Mouse (Mus musculus): ENCODE measurements around the gene Ndufs4. TPM values are rescaled to one million over a fixed set of nuclear protein-coding genes. Genes with fewer than 3 reads are reported as not detected.

The Ndufs4 gene
- polyA plus RNA-seq, 1 experiment from 2014 or later: 329 TPM

DNA sequence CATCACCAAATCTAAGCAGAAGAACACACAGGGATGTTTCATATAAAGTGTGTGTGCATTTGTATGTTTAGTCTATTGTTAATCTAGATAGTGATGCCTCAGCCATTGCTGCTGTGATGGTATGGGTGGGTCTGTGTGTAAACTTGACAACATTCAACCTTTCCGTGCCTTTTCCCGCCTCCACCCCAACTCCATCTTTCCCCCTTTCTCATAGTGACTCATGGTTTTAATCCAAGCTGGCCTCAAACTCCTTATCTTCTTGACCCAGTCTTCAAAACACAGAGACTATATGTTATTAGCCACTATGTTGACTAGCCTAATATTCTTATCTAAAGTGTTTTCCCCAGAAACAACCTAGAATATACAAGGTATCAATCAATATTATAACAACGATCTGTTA lies 72.7 kb downstream of the Ndufs4 start:
- no peaks in the 10 kb centered on the region for H3K4me1 ChIP-seq (ENCODE audit: control insufficient read depth, insufficient read depth, low read length)
- H3K9me3 ChIP-seq (replicated peaks; ENCODE audit: control insufficient read depth, low read length): no peaks in the 10 kb centered on the region
- H3K4me3 ChIP-seq (ENCODE audit: low read depth, low read length): no peak overlapping the region
- ATAC-seq (replicated peaks; ENCODE audit: insufficient number of reproducible peaks, low FRiP score, low TSS enrichment, low read depth) (no peak), DNase-seq (ENCODE audit: low spot score) (no peak)
- no peak overlapping the region for H3K4me2 ChIP-seq (ENCODE audit: low read depth, low read length)
- H3K27me3 ChIP-seq (ENCODE audit: control insufficient read depth, insufficient read depth, low read length): no peaks in the 10 kb centered on the region
- H3K36me3 ChIP-seq (replicated peaks; ENCODE audit: control insufficient read depth, insufficient read depth, low read depth, low read length): no peaks in the 10 kb centered on the region
- 97% methylated on average over 3 of the region's 3 CpGs for WGBS
- no peak overlapping the region for H3K27ac ChIP-seq (replicated peaks; ENCODE audit: low read depth, low read length)
- H3K9ac ChIP-seq (replicated peaks; ENCODE audit: low read length): no peak overlapping the region

GRCm38 (mm10) chr13:114314953-114315352 lies 73.1 kb downstream of the Ndufs4 start:
- Histone ChIP-seq H3K4me2 (ENCODE audit: low read depth, low read length) (no peak overlapping the region), H3K9ac (replicated peaks; ENCODE audit: low read length) (no peak overlapping the region), H3K4me3 (ENCODE audit: low read depth, low read length) (no peak overlapping the region), H3K27ac (replicated peaks; ENCODE audit: low read depth, low read length) (no peak overlapping the region), H3K9me3 (replicated peaks; ENCODE audit: control insufficient read depth, low read length) (no peaks in the 10 kb centered on the region), H3K4me1 (ENCODE audit: control insufficient read depth, insufficient read depth, low read length) (no peaks in the 10 kb centered on the region), H3K27me3 (ENCODE audit: control insufficient read depth, insufficient read depth, low read length) (no peaks in the 10 kb centered on the region), H3K36me3 (replicated peaks; ENCODE audit: control insufficient read depth, insufficient read depth, low read depth, low read length) (no peaks in the 10 kb centered on the region)
- no peak for DNase-seq (ENCODE audit: low spot score)
- 80% methylated on average over 3 of the region's 3 CpGs for WGBS
- ATAC-seq (replicated peaks; ENCODE audit: insufficient number of reproducible peaks, low FRiP score, low TSS enrichment, low read depth): no peak

DNA sequence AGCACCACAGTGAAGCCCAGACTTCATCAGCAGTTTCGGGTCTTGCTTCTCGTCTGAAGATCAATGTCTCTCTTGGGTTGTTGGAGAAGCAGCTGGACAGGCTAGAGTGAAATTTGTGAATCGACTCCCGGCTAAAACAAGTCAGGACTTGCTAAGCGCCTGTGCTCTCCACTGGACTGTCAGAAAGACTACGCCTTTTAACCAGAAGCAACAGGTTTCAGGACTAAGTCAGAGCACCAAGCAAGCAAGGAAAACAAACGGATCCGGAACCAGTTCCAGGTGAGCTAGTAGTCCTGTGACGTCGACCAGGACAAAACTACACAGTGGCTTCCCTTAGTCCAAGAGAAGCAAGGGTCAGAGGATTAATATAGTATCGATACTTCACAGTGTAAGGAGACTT lies 77.5 kb downstream of the Ndufs4 start:
- WGBS: 92% methylated on average over 11 of the region's 11 CpGs
- H3K4me2 ChIP-seq (ENCODE audit: low read depth, low read length): no peak overlapping the region
- no peaks in the 10 kb centered on the region for H3K27me3 ChIP-seq (ENCODE audit: control insufficient read depth, insufficient read depth, low read length)
- no peaks in the 10 kb centered on the region for H3K36me3 ChIP-seq (replicated peaks; ENCODE audit: control insufficient read depth, insufficient read depth, low read depth, low read length)
- H3K4me1 ChIP-seq (ENCODE audit: control insufficient read depth, insufficient read depth, low read length): no peaks in the 10 kb centered on the region
- no peak for DNase-seq (ENCODE audit: low spot score)
- H3K27ac ChIP-seq (replicated peaks; ENCODE audit: low read depth, low read length): no peak overlapping the region
- no peak overlapping the region for H3K9ac ChIP-seq (replicated peaks; ENCODE audit: low read length)
- no peak overlapping the region for H3K4me3 ChIP-seq (ENCODE audit: low read depth, low read length)
- no peaks in the 10 kb centered on the region for H3K9me3 ChIP-seq (replicated peaks; ENCODE audit: control insufficient read depth, low read length)
- ATAC-seq (replicated peaks; ENCODE audit: insufficient number of reproducible peaks, low FRiP score, low TSS enrichment, low read depth): no peak

DNA sequence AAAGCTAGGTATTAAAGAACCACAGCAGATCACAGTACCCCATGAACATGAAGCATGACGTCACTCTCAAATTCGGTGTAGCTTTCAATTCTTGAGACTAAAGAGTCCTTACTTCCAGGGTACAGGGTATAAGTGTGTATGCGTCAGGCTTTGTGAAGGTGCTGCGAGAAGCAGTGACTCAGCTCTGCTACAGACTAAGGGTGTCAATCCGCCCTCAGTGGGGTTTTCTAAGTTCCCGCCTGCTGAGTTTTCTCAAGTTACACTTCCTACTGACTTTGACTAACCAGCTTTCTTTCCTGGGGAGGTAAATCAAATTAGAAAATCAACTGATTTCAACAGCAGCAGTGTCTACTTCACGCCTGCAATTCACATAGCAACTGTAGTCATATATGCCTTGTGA lies 83.4 kb downstream of the Ndufs4 start:
- no peaks in the 10 kb centered on the region for H3K4me1 ChIP-seq (ENCODE audit: control insufficient read depth, insufficient read depth, low read length)
- DNase-seq (ENCODE audit: low spot score) (no peak), ATAC-seq (replicated peaks; ENCODE audit: insufficient number of reproducible peaks, low FRiP score, low TSS enrichment, low read depth) (no peak)
- H3K36me3 ChIP-seq (replicated peaks; ENCODE audit: control insufficient read depth, insufficient read depth, low read depth, low read length): no peaks in the 10 kb centered on the region
- H3K4me3 ChIP-seq (ENCODE audit: low read depth, low read length): no peak overlapping the region
- H3K9me3 ChIP-seq (replicated peaks; ENCODE audit: control insufficient read depth, low read length): no peaks in the 10 kb centered on the region
- H3K4me2 ChIP-seq (ENCODE audit: low read depth, low read length): no peak overlapping the region
- 82% methylated on average over 7 of the region's 7 CpGs for WGBS
- H3K27ac ChIP-seq (replicated peaks; ENCODE audit: low read depth, low read length): no peak overlapping the region
- no peaks in the 10 kb centered on the region for H3K27me3 ChIP-seq (ENCODE audit: control insufficient read depth, insufficient read depth, low read length)
- no peak overlapping the region for H3K9ac ChIP-seq (replicated peaks; ENCODE audit: low read length)

DNA sequence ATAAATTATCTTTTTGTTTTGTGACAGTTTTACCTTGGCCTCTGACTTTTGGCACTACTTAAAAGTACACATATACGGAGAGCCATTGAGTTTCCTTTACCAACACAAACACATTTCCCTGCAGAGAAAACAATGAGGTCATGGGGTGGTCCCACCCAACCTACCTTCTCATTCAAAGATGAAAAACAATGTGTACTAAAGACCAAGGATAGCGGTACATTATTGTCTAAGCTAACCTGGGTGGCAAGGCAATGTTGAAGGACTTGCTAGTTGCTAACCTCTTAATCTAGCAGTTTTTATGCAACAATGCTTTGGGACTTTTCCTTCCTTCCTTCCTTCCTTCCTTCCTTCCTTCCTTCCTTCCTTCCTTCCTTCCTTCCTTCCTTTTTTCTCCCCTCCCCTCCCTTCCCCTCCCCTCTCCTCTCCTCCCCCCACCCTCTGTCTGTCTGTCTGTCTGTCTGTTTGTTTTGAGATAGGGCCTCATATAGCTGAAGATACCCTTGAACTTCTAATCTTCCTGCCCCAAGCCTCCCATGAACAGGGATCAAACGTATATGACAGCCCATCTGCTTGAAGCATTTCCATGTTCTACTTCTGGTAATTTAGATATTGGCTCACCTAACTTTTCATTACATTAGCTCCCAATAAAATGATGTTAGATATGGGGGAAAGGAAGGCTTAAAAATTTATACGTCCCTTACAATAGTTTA lies 84.4 kb downstream of the Ndufs4 start:
- no peaks in the 10 kb centered on the region for H3K4me1 ChIP-seq (ENCODE audit: control insufficient read depth, insufficient read depth, low read length)
- no peak for ATAC-seq (replicated peaks; ENCODE audit: insufficient number of reproducible peaks, low FRiP score, low TSS enrichment, low read depth)
- DNase-seq (ENCODE audit: low spot score): no peak
- 91% methylated on average over 4 of the region's 4 CpGs for WGBS
- H3K36me3 ChIP-seq (replicated peaks; ENCODE audit: control insufficient read depth, insufficient read depth, low read depth, low read length): no peaks in the 10 kb centered on the region
- H3K4me2 ChIP-seq (ENCODE audit: low read depth, low read length): no peak overlapping the region
- no peak overlapping the region for H3K4me3 ChIP-seq (ENCODE audit: low read depth, low read length)
- no peaks in the 10 kb centered on the region for H3K27me3 ChIP-seq (ENCODE audit: control insufficient read depth, insufficient read depth, low read length)
- H3K27ac ChIP-seq (replicated peaks; ENCODE audit: low read depth, low read length): no peak overlapping the region
- H3K9me3 ChIP-seq (replicated peaks; ENCODE audit: control insufficient read depth, low read length): no peaks in the 10 kb centered on the region
- no peak overlapping the region for H3K9ac ChIP-seq (replicated peaks; ENCODE audit: low read length)

DNA sequence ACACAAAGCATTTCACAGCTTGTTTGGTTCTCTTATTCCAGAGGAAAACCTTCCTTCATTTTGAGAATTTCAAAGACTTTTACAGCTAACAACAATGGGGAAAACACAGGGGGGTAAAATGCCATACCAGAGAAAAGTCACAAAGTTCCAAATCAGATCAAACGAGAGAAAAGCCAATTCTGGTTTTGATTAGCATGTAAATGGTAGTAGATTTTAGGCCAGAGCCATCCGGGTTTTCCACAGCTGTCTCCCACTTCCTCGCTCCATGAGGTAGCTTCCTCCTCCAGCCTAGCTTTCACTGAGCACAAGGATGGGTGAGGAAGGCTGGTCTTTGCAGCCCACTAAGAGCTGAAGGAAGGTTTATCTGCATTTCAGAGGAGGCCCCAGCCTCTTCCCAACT lies 90.3 kb downstream of the Ndufs4 start:
- Histone ChIP-seq H3K27me3 (ENCODE audit: control insufficient read depth, insufficient read depth, low read length) (no peaks in the 10 kb centered on the region), H3K4me1 (ENCODE audit: control insufficient read depth, insufficient read depth, low read length) (no peaks in the 10 kb centered on the region), H3K27ac (replicated peaks; ENCODE audit: low read depth, low read length) (no peak overlapping the region), H3K36me3 (replicated peaks; ENCODE audit: control insufficient read depth, insufficient read depth, low read depth, low read length) (no peaks in the 10 kb centered on the region), H3K4me3 (ENCODE audit: low read depth, low read length) (no peak overlapping the region), H3K9me3 (replicated peaks; ENCODE audit: control insufficient read depth, low read length) (no peaks in the 10 kb centered on the region), H3K4me2 (ENCODE audit: low read depth, low read length) (no peak overlapping the region), H3K9ac (replicated peaks; ENCODE audit: low read length) (no peak overlapping the region)
- ATAC-seq (replicated peaks; ENCODE audit: insufficient number of reproducible peaks, low FRiP score, low TSS enrichment, low read depth): no peak
- WGBS: 46% methylated on average over 3 of the region's 3 CpGs
- no peak for DNase-seq (ENCODE audit: low spot score)

GRCm38 (mm10) chr13:114296556-114296955 lies 91.5 kb downstream of the Ndufs4 start:
- ATAC-seq (replicated peaks; ENCODE audit: insufficient number of reproducible peaks, low FRiP score, low TSS enrichment, low read depth): no peak

GRCm38 (mm10) chr13:114289411-114289810 lies 98.6 kb downstream of the Ndufs4 start:
- ATAC-seq (replicated peaks; ENCODE audit: insufficient number of reproducible peaks, low FRiP score, low TSS enrichment, low read depth): no peak
- Histone ChIP-seq H3K36me3 (replicated peaks; ENCODE audit: control insufficient read depth, insufficient read depth, low read depth, low read length) (peaks cover 4% of the 10 kb centered on the region; the same call in 1 of the 2 replicates), H3K4me2 (ENCODE audit: low read depth, low read length) (no peak overlapping the region), H3K9ac (replicated peaks; ENCODE audit: low read length) (no peak overlapping the region), H3K27me3 (ENCODE audit: control insufficient read depth, insufficient read depth, low read length) (no peaks in the 10 kb centered on the region), H3K4me3 (ENCODE audit: low read depth, low read length) (no peak overlapping the region), H3K27ac (replicated peaks; ENCODE audit: low read depth, low read length) (no peak overlapping the region), H3K9me3 (replicated peaks; ENCODE audit: control insufficient read depth, low read length) (no peaks in the 10 kb centered on the region), H3K4me1 (ENCODE audit: control insufficient read depth, insufficient read depth, low read length) (no peaks in the 10 kb centered on the region)
- 83% methylated on average over 1 of the region's 1 CpGs for WGBS
- DNase-seq (ENCODE audit: low spot score): no peak

More at GRCm38 (mm10) chr13:114296556-114296955, 91.5 kb downstream of the Ndufs4 start:
- H3K36me3 ChIP-seq (replicated peaks; ENCODE audit: control insufficient read depth, insufficient read depth, low read depth, low read length): no peaks in the 10 kb centered on the region
- no peak overlapping the region for H3K4me3 ChIP-seq (ENCODE audit: low read depth, low read length)
- 85% methylated on average over 4 of the region's 4 CpGs for WGBS
- DNase-seq (ENCODE audit: low spot score): no peak
- H3K27ac ChIP-seq (replicated peaks; ENCODE audit: low read depth, low read length): no peak overlapping the region
- no peak overlapping the region for H3K4me2 ChIP-seq (ENCODE audit: low read depth, low read length)
- H3K9me3 ChIP-seq (replicated peaks; ENCODE audit: control insufficient read depth, low read length): no peaks in the 10 kb centered on the region
- H3K4me1 ChIP-seq (ENCODE audit: control insufficient read depth, insufficient read depth, low read length): no peaks in the 10 kb centered on the region
- no peaks in the 10 kb centered on the region for H3K27me3 ChIP-seq (ENCODE audit: control insufficient read depth, insufficient read depth, low read length)
- H3K9ac ChIP-seq (replicated peaks; ENCODE audit: low read length): no peak overlapping the region

Measured in embryonic facial prominence, embryonic 11.5 days (tissue).